Mouse (Mus musculus): ENCODE results near the gene Nfib.

Nfib gene

GRCm38 (mm10) chr4:82316168-82316567, 389.4 kb downstream of the Nfib start:
- CTCF ChIA-PET, result interaction anchor here in 1 of 4 experiments (1.1 kb wide), 1 partner anchor 163 kb away, joined by 3 read pairs; no protein-coding TSS in a partner anchor
- POLR2A ChIA-PET, result interaction anchor here in 2 of 4 experiments (0.6 to 1.7 kb wide), 10 partner anchors 8 to 196 kb away, joined by 3 to 5 read pairs (median 3); no protein-coding TSS in a partner anchor

- ChIA-PET POLR2A (interaction anchor here in 1 of 4 experiments (0.7 to 1.7 kb wide), 6 partner anchors 8 to 224 kb away, joined by 3 to 5 read pairs (median 4); no protein-coding TSS in a partner anchor), CTCF (interaction anchor here in 1 of 4 experiments (0.9 kb wide), 1 partner anchor 24 kb away, joined by 3 read pairs; no protein-coding TSS in a partner anchor)
Measured at GRCm38 (mm10) chr4:82315710-82316109, 389.8 kb downstream of the Nfib start.

GRCm38 (mm10) chr4:82310924-82311734, 394.4 kb downstream of the Nfib start:
- CTCF ChIA-PET, result interaction anchor here in 1 of 4 experiments (0.6 kb wide), 1 partner anchor 303 kb away, joined by 3 read pairs; no protein-coding TSS in a partner anchor
- POLR2A ChIA-PET, result interaction anchor here in 1 of 4 experiments (1.4 kb wide), 1 partner anchor 8 kb away, joined by 5 read pairs; no protein-coding TSS in a partner anchor

- POLR2A ChIA-PET, result no interaction called here
- CTCF ChIA-PET, result no interaction called here
Measured at GRCm38 (mm10) chr4:82306045-82306444, 399.5 kb downstream of the Nfib start.

- CTCF ChIA-PET, result interaction anchor here in 2 of 4 experiments (0.6 to 0.7 kb wide), 2 partner anchors 1105 to 1301 kb away, joined by 3 read pairs; no protein-coding TSS in a partner anchor
Measured at GRCm38 (mm10) chr4:82304148-82304871, 401.2 kb downstream of the Nfib start.

GRCm38 (mm10) chr4:82303362-82303900, 402.1 kb downstream of the Nfib start:
- ChIA-PET CTCF (no interaction called here), POLR2A (interaction anchor here in 1 of 4 experiments (0.6 to 2.0 kb wide), 8 partner anchors 10 to 237 kb away, joined by 3 to 9 read pairs (median 4); no protein-coding TSS in a partner anchor)

More at GRCm38 (mm10) chr4:82304148-82304871, 401.2 kb downstream of the Nfib start:
- POLR2A ChIA-PET, result interaction anchor here in 1 of 4 experiments (0.6 to 2.0 kb wide), 9 partner anchors 8 to 236 kb away, joined by 3 to 9 read pairs (median 4); no protein-coding TSS in a partner anchor

GRCm38 (mm10) chr4:82302901-82303300, 402.6 kb downstream of the Nfib start:
- CTCF ChIA-PET, result no interaction called here
- POLR2A ChIA-PET, result interaction anchor here in 1 of 4 experiments (1.4 to 2.0 kb wide), 2 partner anchors 11 to 24 kb away, joined by 4 to 9 read pairs; no protein-coding TSS in a partner anchor

- POLR2A ChIA-PET, result no interaction called here
- CTCF ChIA-PET, result no interaction called here
Measured at GRCm38 (mm10) chr4:82298606-82299005, 406.9 kb downstream of the Nfib start.

- POLR2A ChIA-PET, result no interaction called here
Measured at GRCm38 (mm10) chr4:82297562-82297961, 408.0 kb downstream of the Nfib start.

GRCm38 (mm10) chr4:82294066-82294465, 411.5 kb downstream of the Nfib start:
- POLR2A ChIA-PET, result interaction anchor here in 2 of 4 experiments (0.7 to 1.0 kb wide), 6 partner anchors 8 to 106 kb away, joined by 3 to 4 read pairs (median 3); no protein-coding TSS in a partner anchor
- CTCF ChIA-PET, result interaction anchor here in 2 of 4 experiments (0.7 kb wide), 3 partner anchors 31 to 562 kb away, joined by 3 to 5 read pairs (median 3); no protein-coding TSS in a partner anchor

More at GRCm38 (mm10) chr4:82297562-82297961, 408.0 kb downstream of the Nfib start:
- CTCF ChIA-PET, result interaction anchor here in 1 of 4 experiments (0.6 kb wide), 1 partner anchor 459 kb away, joined by 3 read pairs; no protein-coding TSS in a partner anchor

- CTCF ChIA-PET, result no interaction called here
- POLR2A ChIA-PET, result no interaction called here
Measured at GRCm38 (mm10) chr4:82291174-82291847, 414.2 kb downstream of the Nfib start.

- ChIA-PET POLR2A (interaction anchor here in 1 of 4 experiments (1.1 kb wide), 1 partner anchor 14 kb away, joined by 3 read pairs; no protein-coding TSS in a partner anchor), CTCF (no interaction called here)
Measured at GRCm38 (mm10) chr4:82290623-82291022, 414.9 kb downstream of the Nfib start.

- CTCF ChIA-PET, result interaction anchor here in 1 of 4 experiments (0.6 kb wide), 1 partner anchor 190 kb away, joined by 3 read pairs; no protein-coding TSS in a partner anchor
- POLR2A ChIA-PET, result interaction anchor here in 1 of 4 experiments (0.6 to 1.1 kb wide), 3 partner anchors 15 to 137 kb away, joined by 3 to 5 read pairs (median 3); no protein-coding TSS in a partner anchor
Measured at GRCm38 (mm10) chr4:82289596-82289995, 416.0 kb downstream of the Nfib start.

- POLR2A ChIA-PET, result interaction anchor here in 1 of 4 experiments (0.5 kb wide), 1 partner anchor 219 kb away, joined by 3 read pairs; no protein-coding TSS in a partner anchor
- CTCF ChIA-PET, result no interaction called here
Measured at GRCm38 (mm10) chr4:82288138-82288537, 417.4 kb downstream of the Nfib start.

GRCm38 (mm10) chr4:82287454-82287853, 418.1 kb downstream of the Nfib start:
- POLR2A ChIA-PET, result no interaction called here
- CTCF ChIA-PET, result no interaction called here

GRCm38 (mm10) chr4:82286931-82287330, 418.6 kb downstream of the Nfib start:
- ChIA-PET CTCF (no interaction called here), POLR2A (interaction anchor here in 1 of 4 experiments (1.1 kb wide), 1 partner anchor 9 kb away, joined by 3 read pairs; no protein-coding TSS in a partner anchor)

GRCm38 (mm10) chr4:82283536-82283935, 422.0 kb downstream of the Nfib start:
- ChIA-PET POLR2A (interaction anchor here in 2 of 4 experiments (0.6 to 1.0 kb wide), 2 partner anchors 11 to 228 kb away, joined by 3 read pairs; no protein-coding TSS in a partner anchor), CTCF (no interaction called here)

- CTCF ChIA-PET, result no interaction called here
- POLR2A ChIA-PET, result no interaction called here
Measured at GRCm38 (mm10) chr4:82275996-82276395, 429.6 kb downstream of the Nfib start.

All from embryonic stem cell, embryonic (primary cell).